Comparison of ENCODE assay signal across 9 mouse cellular contexts in genomic region chr9:52102060-52102844, GRCm38 (mm10). TPM values are rescaled to one million over a fixed set of nuclear protein-coding genes. Genes with fewer than 3 reads are reported as not detected.
DNase-seq lines count a peak whose midpoint lies in the region; ATAC-seq and TF ChIP-seq lines count a peak whose summit lies in the region.
"Had no signal": no experiment of that assay in that cellular context is flagged by ENCODE, and none has a peak within 500 bp of the region (broad histone marks: within the 10 kb centered on the region; RNA-seq: fewer than 3 reads in every experiment).

No protein-coding gene starts in this region.

- TF ChIP-seq CTCF in G1E (IDR thresholded peaks at IDR 0.05; ENCODE audit: low read depth, low read length): no peak
- no peak for TF ChIP-seq CTCF in brain, embryonic 14.5 days (IDR thresholded peaks at IDR 0.05; ENCODE audit: borderline replicate concordance, extremely low read depth, insufficient read depth, insufficient read length)

- 0 out of 2 replicates have a peak, but pooled peaks cover 5% of the 10 kb centered on the region for H3K27me3 ChIP-seq in intestine, embryonic 14.5 days (replicated peaks; ENCODE audit: control insufficient read depth, insufficient read depth, low read length)
- H3K27me3 ChIP-seq in intestine, embryonic 15.5 days (replicated peaks): peaks cover 12% of the 10 kb centered on the region; the same call in 1 of the 2 replicates
- H3K27me3 ChIP-seq in G1E (ENCODE audit: insufficient read depth, low read length): no peaks in the 10 kb centered on the region

- no peak overlapping the region for H3K4me3 ChIP-seq in intestine, embryonic 14.5 days (ENCODE audit: low read depth, low read length)
- H3K4me3 ChIP-seq in intestine, embryonic 15.5 days (replicated peaks): no peak overlapping the region
- H3K4me3 ChIP-seq in G1E (ENCODE audit: low read depth, low read length): peak overlapping the region; percentile 46; the same call in 1 of the 2 replicates

- no peak overlapping the region for H3K4me2 ChIP-seq in intestine, embryonic 14.5 days (ENCODE audit: low read length)
- H3K4me2 ChIP-seq in intestine, embryonic 15.5 days (replicated peaks): no peak overlapping the region

- no peak overlapping the region for H3K27ac ChIP-seq in intestine, embryonic 14.5 days (ENCODE audit: low read depth)
- H3K27ac ChIP-seq in intestine, embryonic 15.5 days: no peak overlapping the region

- H3K9me3 ChIP-seq in intestine, embryonic 14.5 days (ENCODE audit: control insufficient read depth, low read length): no peaks in the 10 kb centered on the region
- H3K9me3 ChIP-seq in intestine, embryonic 15.5 days: no peaks in the 10 kb centered on the region
- H3K9me3 ChIP-seq in G1E (replicated peaks): no peaks in the 10 kb centered on the region

- no peaks in the 10 kb centered on the region for H3K4me1 ChIP-seq in intestine, embryonic 14.5 days (replicated peaks; ENCODE audit: control insufficient read depth, insufficient read depth, low read length)
- 0 out of 2 replicates have a peak, but pooled peaks cover 9% of the 10 kb centered on the region for H3K4me1 ChIP-seq in intestine, embryonic 15.5 days (replicated peaks)
- peaks cover 90% of the 10 kb centered on the region for H3K4me1 ChIP-seq in G1E (ENCODE audit: insufficient read depth, low read depth, low read length)

- H3K36me3 ChIP-seq in intestine, embryonic 14.5 days (ENCODE audit: control insufficient read depth, insufficient read depth, low read length): no peaks in the 10 kb centered on the region
- H3K36me3 ChIP-seq in intestine, embryonic 15.5 days: no peaks in the 10 kb centered on the region
- peaks cover 15% of the 10 kb centered on the region for H3K36me3 ChIP-seq in G1E (replicated peaks)

- peak; percentile 47 for DNase-seq in intestine, embryonic 14.5 days (ENCODE audit: low spot score)
- peak; percentile 55 for DNase-seq in G1E (ENCODE audit: low spot score)
- peak; percentile 59 for DNase-seq in brain, embryonic 14.5 days (ENCODE audit: low read depth)
- DNase-seq in gastrocnemius, postnatal 4 days (ENCODE audit: low spot score in 2 of 2): no peak
- DNase-seq in left cerebral cortex, adult 11 months (ENCODE audit: low spot score): no peak
- no peak for DNase-seq in spleen, postnatal 14 days (ENCODE audit: low spot score in 2 of 2)
- DNase-seq: layer of hippocampus, postnatal 36 days had no signal

- no peak for ATAC-seq in intestine, embryonic 14.5 days (replicated peaks; ENCODE audit: low FRiP score, low TSS enrichment, low read depth)
- no peak for ATAC-seq in intestine, embryonic 15.5 days
- ATAC-seq in G1E (ENCODE audit: extremely low read depth, insufficient number of reproducible peaks, low FRiP score, poor library complexity, severe bottlenecking): peak; percentile 29
- 0 out of 2 replicates have a peak, but pooled peaks have one; percentile 21 for ATAC-seq in granulocyte monocyte progenitor cell, adult 5-6 weeks (replicated peaks; ENCODE audit: poor library complexity, severe bottlenecking)

- WGBS in intestine, embryonic 14.5 days: 74% methylated on average over 13 of the region's 13 CpGs
- 70% methylated on average over 13 of the region's 13 CpGs for WGBS in intestine, embryonic 15.5 days

- no peak for TF ChIP-seq POLR2A in brain, embryonic 14.5 days (IDR thresholded peaks at IDR 0.05; ENCODE audit: borderline replicate concordance, extremely low read depth, insufficient read depth, insufficient read length, poor library complexity, severe bottlenecking)

- H3K9ac ChIP-seq in intestine, embryonic 14.5 days (ENCODE audit: low read length): no peak overlapping the region
- H3K9ac ChIP-seq in intestine, embryonic 15.5 days: no peak overlapping the region

RNA-seq across cellular contexts. Expression of gene Rdx, which starts 55.3 kb away (rescaled TPM):
- 98.6 and 114 TPM in 2 replicates for polyA plus RNA-seq in intestine, embryonic 14.5 days (2014; fragmentation: Nextera tagmentation; extraction: Ambion mirVana)
- 62.9 and 75.2 TPM in 2 replicates for polyA plus RNA-seq in intestine, embryonic 15.5 days (2015; fragmentation: Nextera tagmentation; extraction: Ambion mirVana)
- total RNA-seq in G1E (2014; fragmentation: Nextera tagmentation) (206 and 213 TPM in 2 replicates), G1E (2017) (237 and 248 TPM in 2 replicates)
- 56.4 and 104 TPM in 2 replicates for polyA plus RNA-seq in G1E (2012)
- 44.6 and 59.2 TPM in 2 replicates for polyA plus RNA-seq in brain, embryonic 14.5 days (2012; rRNA removed)
- 76.5 and 83.0 TPM in 2 replicates for total RNA-seq in granulocyte monocyte progenitor cell, adult 5-6 weeks (2014; fragmentation: Nextera tagmentation)
- total RNA-seq in granulocyte monocyte progenitor cell, adult 5-6 weeks (2017): 178 and 213 TPM in 2 replicates
- total RNA-seq in gastrocnemius, postnatal 4 days (2021): 100 to 1,000 TPM; 125 to 131 TPM

Comparison
In these comparisons a context has a peak if more than half of its experiments do, and no peak if none do; other contexts are left out.
1. ATAC-seq: peak in G1E (single experiment) and granulocyte monocyte progenitor cell, adult 5-6 weeks (single experiment); none in intestine, embryonic 14.5 days (single experiment) and intestine, embryonic 15.5 days (single experiment).
2. DNase-seq: peak in intestine, embryonic 14.5 days (single experiment), G1E (single experiment) and brain, embryonic 14.5 days (single experiment); none in gastrocnemius, postnatal 4 days (0 of 2), left cerebral cortex, adult 11 months (single experiment) and spleen, postnatal 14 days (0 of 2).